In genomic region chr2:3930650-3931049, GRCm38 (mm10) we compare ENCODE assay signal across 11 mouse cellular contexts.
"Had no signal": no experiment of that assay in that cellular context is flagged by ENCODE, and none has a peak within 500 bp of the region (broad histone marks: within the 10 kb centered on the region; RNA-seq: fewer than 3 reads in every experiment).

No protein-coding gene starts in this region.

- DNase-seq: liver, postnatal 0 days; lung, adult 2 months; lung, postnatal 14 days; lung, postnatal 36 days; right cerebral cortex, postnatal 25 days; thymus, adult 2 months; thymus, postnatal 25 days; thymus, postnatal 4 days had no signal

- ATAC-seq: liver, postnatal 0 days; lung, postnatal 0 days; midbrain, embryonic 13.5 days; midbrain, embryonic 15.5 days had no signal
